Mouse (Mus musculus) brain, adult 10 weeks (tissue): ENCODE measurements around the gene Spaca7. TPM values are rescaled to one million over a fixed set of nuclear protein-coding genes. Genes with fewer than 3 reads are reported as not detected.

Experiments used
- polyA plus RNA-seq: library from polyadenylated mRNA; stranded (reverse); fragments of 350-450 nt; fragmentation: Illumina TruSeq; extraction: RNeasy Lipid Tissue Mini Kit (QIAGEN cat#74804); gene quantifications from one replicate; pipeline ENCODE4 v1.2.3, GENCODE M21; 2015; ENCODE audit warnings: low read depth, low replicate concordance

The Spaca7 gene
- polyA plus RNA-seq, result not detected

GRCm38 (mm10) chr8:12572814-12573534 is at the start of gene Spaca7:
TSS of gene Spaca7 (plus strand) at chr8:12573029.

Other genes with a start within 250 kb of the Spaca7 start
- 5.9 TPM for gene Sox1, start 177.7 kb upstream of the Spaca7 start, polyA plus RNA-seq
- 36.4 TPM for gene Tubgcp3, start 99.2 kb downstream of the Spaca7 start, polyA plus RNA-seq
- 35.3 TPM for gene Atp11a, start 184.0 kb downstream of the Spaca7 start, polyA plus RNA-seq